Mouse (Mus musculus) cerebral cortex, adult 2 months (tissue): ENCODE measurements around the gene Asic5.

Source experiments
- WGBS: fragments of 180-500 bp; shearing (Covaris S2); methylation state at CpG from one replicate; pipeline ENCODE4 v1.1.7; 2018; 5-methylcytosine and 5-hydroxymethylcytosine counted together

Gene Asic5

DNA sequence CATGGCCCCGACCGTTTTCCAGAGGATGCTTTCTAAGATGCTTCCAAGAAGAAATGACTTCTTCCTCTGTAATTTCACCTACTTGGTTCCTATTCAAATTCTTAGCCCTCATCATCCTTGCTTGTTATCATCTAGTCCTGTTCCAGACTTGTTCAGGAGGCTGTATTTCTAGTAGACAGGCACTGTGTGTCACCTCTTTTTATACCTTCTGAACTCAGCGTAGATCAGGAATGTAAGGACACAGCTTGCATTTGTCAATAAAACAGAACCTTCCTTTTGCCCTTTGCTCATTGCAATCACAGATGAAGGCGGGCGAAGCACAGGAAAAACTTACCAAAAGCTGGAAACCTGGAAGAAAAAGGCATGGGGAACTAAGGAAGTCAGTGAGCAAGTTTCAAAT, at the start of gene Asic5:
TSS of gene Asic5 (plus strand) at position 301 of the 400 bp plus-strand sequence.
- WGBS = 92% methylated on average over 5 of the region's 5 CpGs

DNA sequence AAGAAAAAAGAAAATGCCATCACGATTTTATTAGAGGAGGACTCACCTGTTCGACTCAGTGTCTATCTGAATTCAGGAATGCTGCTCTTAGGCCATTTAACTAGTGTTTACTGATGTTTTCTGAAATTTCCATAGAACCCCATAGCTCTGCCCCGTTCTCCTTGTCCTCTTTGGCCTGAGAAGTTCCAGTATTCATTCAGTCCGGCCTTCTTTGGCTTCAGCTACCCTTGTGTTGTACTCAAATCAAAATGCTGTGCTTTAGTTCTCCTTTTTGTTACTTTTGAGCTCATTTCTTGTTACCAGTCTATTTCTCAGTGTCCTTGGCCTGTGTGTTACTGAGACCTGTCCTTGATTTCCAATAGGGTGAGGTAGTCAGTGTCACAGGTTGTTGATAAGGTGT, 48.7 kb upstream of the Asic5 start:
- 70% methylated on average over 4 of the region's 4 CpGs for WGBS

DNA sequence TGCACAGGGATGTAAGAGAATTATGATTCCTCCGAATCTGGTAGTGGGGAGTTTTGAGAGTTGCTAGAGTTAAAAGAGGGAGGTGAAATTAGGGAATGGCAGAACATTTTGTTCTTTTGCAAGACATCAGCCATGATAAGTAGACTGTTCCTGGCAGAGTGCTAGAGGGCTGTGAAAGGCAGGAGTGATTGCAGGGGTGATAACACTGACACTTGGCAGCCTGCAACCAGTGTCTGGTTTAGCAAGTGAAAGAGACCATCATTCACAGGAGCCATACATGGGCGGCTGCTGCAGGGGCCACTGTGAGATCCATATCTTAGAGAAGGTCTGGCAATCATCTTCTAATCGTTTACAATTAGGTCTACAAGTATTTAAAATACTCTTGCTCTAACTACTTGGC, 43.2 kb upstream of the Asic5 start:
- WGBS = 84% methylated on average over 3 of the region's 3 CpGs

DNA sequence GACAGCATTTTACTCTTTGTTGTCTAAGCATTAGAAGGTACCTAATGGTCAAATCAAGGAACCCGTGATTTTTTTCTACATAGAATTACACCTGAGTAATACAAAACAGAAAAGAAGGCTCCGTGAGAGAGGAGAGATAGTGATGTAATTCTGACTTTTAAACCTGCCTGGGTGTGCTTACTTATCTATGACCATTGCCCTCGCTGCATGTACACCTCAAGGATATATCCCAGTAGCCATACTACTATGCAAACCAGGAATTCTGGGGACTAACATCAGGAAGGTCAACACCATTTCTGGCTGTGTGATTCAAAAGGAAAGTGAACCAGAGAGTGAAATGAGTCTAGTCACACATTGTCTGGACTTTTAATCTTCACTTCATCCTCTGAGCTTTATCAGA, 39.7 kb upstream of the Asic5 start:
- WGBS = 97% methylated on average over 3 of the region's 3 CpGs

DNA sequence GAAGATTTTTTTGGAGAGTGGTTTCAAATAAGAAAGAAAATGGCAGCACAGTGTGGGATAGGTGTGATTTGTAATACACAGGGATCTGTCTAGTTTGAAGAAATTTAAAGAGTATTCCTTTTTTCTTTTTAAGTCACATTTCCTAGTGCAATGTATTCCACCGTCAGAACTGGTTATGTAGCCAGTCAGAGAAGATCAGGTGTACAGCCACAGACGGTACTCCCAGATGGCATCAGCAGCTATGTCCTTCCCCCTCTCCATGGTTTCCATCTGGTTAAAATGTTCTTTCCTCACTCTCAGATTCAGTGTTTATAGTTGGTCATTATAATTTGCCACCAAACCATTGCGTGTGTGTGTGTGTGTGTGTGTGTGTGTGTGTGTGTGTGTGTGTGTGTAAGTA, 39.0 kb upstream of the Asic5 start:
- 58% methylated on average over 3 of the region's 3 CpGs for WGBS

DNA sequence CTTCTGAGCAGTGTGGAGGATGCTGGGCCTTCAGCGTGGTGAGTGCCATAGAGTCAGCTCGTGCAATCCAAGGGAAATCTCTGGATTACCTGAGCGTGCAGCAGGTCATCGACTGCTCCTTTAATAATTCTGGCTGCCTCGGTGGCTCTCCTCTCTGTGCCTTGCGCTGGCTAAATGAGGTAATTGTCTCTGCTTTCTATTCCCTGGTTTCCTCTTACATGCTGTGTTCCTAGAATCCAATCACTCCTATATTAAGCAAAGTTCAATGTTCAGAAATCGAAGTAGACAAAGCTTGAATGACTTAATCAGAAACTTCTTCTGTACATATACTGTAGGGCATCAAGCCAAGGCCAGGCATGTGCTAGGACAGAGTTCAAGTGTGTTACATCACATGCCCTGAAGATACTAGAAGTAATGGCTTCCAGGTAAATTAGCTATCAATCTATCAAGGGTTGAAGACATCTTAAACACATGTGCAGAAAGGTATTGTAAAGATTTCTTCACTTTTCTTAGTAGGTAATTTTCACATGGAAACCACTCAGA, 37.2 kb upstream of the Asic5 start:
- 96% methylated on average over 7 of the region's 7 CpGs for WGBS

DNA sequence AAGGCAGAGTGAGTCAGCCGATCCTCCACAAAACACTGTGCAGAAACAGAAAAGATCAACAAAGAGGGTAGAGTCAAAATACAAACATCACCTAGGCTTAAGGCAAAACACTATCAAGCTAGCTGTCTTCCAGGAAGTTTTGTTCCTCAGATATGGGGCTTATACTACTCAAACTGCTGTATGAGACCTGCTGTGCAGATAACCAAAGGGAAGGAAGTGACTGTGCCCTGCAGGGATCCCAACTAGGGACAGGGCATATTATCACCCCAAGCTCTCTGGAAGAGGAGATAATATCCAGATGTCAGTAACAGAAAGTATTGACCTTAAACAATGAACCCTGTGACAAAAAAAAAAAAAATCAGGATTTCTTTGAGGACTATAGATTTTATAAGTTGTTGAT, 33.0 kb upstream of the Asic5 start:
- 76% methylated on average over 1 of the region's 1 CpGs for WGBS

DNA sequence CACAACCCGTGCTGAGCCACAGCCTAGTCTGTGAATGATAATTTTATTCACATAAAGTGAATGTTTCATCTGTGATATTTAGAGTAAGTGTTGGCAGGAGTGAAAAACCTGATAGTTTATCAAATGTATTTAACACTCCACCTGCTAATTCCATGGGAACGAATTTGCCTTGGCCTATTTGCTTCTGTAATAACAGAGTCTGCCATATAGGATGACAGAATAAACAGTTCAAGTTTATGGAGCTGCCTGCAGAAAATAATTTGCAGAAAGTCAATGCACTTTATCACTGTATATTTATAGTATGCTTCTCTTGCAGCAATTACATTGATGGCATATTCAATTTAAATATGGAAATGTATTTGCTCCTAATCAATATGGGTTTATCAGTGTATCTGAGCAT, 30.3 kb upstream of the Asic5 start:
- 65% methylated on average over 2 of the region's 2 CpGs for WGBS

DNA sequence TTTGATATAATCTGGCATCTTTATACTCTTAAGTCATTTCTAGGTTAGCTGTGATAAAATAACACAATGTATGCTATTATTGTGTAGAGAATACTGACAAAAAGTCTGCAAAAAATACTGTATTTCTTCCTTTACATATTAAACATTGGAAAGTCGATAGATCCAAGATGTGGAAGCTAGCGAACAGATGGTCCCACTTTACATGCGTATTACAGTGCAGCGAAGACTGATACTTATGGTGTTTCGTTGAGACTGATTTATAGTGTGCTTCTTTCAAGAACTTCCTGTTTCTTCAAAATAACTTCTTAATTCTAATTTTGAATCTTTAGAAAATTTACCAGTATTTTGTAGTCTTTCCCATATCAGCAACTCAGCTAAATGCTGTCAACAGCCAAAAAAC, 24.6 kb upstream of the Asic5 start:
- WGBS = 70% methylated on average over 5 of the region's 5 CpGs

DNA sequence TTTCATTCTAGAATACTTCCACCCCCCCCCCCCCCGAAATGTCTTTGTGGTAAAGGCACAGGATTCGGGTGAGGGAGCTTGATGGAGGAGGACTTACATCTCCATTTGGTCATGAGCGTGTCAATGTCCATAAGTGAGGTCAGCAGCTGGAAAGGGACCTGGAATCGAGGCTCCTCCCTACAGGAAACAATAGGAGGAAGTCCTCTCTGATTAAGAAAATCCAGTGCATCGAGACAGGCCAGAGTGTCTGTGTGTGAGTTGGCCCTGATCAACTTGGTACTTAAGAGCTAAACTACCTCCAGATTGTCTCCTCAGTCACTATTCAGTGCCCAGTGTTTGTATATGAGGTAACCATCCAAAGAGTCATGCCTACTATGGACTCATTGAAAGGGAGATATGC, 20.8 kb upstream of the Asic5 start:
- WGBS = 86% methylated on average over 5 of the region's 5 CpGs

DNA sequence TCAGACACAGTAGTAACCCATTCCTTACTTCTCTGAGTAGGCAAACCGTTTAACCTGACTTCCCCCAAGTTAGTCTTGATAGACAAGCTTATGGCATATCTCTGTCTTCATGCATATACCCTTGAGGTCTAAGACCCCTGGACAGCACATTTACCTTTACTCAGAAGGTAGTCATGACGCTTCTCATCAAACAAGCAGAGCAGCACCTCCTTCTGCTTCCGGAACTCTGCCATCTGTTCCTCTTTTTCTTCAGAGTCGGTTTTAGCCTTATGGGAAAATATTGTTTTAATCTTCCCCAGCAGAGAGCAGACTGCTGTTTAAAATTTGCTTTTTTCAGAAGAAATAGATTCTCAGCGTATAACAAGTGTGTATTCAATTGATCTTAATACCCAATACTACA, 18.3 kb upstream of the Asic5 start:
- WGBS = 43% methylated on average over 5 of the region's 5 CpGs

DNA sequence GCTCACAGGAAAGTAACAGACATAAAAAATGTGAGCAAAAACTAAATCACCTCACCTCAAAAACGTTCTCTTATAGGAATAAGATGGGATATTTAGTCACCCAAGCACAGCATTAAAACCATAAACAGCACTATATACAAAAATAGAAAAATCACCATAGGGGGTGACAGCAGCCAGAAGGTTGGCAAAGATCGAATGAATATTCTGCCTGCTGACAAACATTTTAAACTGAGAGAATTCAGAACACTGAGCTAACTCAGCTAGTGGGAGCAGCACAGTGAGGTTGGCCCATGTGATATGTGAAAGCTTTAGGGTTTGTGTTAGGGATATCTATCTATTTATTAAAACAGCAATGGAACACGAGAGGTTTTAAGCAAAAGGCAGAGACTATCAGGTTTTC, 17.5 kb upstream of the Asic5 start:
- 54% methylated on average over 3 of the region's 3 CpGs for WGBS

DNA sequence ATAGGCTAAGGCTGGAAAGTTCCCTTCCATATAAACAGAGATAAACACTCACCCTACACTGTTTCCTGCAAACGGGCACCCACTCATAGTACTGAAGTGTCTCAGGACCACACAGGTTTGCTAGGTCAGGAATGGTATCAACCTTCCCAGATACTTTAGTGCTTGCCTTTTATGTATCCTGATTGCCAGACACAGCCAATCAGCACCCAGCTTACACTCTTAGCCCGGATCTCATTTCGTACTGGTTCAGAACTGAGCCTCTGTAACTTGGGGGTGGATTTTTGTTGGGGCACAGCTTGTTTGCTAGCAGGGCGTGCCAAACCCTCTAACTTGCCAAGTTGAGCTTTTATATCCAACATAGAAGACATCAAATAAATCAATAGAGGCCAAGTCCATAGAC, 6.5 kb upstream of the Asic5 start:
- WGBS = 58% methylated on average over 4 of the region's 4 CpGs

DNA sequence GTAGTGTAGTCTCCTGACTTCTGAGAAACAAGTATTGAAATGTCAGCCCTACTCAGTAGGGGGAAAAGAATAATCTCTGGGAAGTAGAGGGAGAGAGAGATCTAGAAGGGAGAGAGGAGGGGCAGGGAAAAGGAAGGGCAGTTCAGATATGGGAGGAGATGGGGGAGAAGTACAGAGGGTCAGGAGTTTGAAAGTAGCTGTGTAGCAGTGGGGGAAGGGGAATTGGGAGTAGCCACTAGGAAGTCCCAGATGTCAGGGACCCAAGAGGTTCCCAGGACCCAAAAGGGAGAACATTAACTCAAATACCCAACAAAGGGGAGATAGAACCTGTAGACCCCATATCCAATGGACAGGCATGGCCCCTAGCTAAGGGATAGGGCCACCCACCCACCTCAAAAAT, 6.0 kb upstream of the Asic5 start, which contains the start of gene Tdo2:
TSS of gene Tdo2 (minus strand) at position 101 of the 400 bp plus-strand sequence.

DNA sequence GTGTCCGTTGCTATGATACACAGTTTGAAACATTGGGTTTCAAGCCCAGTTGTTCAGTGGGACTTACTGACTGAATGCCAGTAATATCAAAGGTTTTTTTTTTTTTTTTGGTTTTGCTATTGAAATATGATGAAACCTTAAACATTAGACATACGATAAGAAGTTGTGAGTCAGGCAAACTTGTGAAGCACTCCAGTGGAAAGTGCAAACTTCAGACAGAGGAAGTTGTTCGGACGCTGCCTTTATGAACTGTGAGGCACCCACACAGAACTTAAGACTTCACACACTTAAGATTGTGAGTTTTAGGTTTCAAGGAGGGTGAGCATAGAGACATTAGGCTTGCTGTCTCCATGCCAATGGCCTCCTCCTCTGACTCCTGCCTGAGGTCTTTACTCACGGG, 514 bp upstream of the Asic5 start:
- 91% methylated on average over 5 of the region's 5 CpGs for WGBS

DNA sequence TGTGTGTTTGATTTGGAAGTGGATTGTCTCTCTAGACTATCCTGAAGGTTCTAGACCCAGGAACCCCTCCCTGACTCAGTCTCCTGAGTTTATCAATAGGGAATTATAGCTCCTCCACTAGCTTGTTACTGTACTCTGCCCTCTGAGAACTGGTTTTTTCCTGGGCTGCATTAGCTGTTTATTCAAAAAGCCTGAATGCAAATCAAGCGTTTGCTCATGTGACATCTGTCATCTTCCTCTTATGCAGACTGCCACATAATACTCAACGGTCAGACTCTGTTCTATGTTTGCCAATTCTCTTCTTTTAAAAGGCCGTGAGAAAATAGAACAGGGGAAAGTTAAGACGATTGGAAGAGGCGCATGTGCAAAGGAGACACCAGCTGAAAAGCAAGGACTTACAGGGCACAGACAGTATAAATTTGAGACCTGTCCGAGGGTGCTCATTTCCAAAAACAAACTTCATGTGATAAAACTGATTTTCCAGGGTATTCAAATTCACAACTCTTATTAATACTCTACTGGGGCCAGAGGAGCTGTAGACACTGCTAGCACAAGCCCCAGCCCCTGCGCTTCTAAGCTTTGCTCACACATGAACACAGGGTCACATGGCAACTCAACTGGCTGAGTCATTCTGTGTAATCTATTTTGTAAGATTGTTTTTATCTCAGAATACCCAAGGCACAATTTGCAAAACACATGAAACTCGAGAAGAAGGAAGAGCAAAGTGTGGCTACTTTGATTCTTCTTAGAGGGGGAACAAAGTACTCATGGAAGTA, 1.2 kb downstream of the Asic5 start:
- WGBS = 65% methylated on average over 8 of the region's 8 CpGs

DNA sequence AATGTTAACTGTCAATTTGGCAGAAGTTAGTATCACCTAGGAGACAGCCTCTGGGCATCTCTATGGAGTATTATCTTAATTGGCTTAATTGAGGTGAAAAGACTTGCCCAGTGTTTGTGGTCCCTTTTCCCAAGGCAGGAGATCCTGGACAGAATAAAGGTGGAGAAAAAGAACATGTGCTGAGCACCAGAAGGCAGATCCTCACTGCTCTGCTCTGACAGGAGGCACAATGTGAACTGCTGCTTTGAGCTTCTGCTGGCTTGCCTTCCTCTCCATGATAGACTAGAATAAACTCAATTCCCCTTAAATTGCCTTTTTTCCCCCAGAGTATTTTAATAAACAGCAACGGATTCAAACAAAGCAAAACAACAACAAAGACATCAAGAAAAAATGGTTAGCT, 3.0 kb downstream of the Asic5 start:
- 35% methylated on average over 1 of the region's 1 CpGs for WGBS

DNA sequence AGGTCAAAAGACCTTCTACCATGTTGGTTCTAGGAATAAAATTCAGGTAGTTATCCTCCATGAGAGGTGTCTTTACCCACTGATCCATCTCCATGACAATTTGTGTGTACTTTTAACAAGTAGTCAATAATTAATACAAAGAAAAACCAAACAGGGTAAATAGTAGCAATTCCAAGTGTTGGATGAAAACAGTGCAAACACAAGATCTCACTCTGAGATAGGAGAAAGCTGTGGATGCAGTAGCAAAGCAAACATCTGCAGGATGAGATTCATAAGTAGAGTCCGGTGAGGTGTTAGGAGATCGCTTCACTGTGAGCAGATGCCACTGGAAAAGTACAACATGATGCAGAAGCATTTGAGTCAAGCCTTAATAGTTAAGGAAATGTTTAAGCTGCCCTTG, 4.0 kb downstream of the Asic5 start:
- 97% methylated on average over 2 of the region's 2 CpGs for WGBS

DNA sequence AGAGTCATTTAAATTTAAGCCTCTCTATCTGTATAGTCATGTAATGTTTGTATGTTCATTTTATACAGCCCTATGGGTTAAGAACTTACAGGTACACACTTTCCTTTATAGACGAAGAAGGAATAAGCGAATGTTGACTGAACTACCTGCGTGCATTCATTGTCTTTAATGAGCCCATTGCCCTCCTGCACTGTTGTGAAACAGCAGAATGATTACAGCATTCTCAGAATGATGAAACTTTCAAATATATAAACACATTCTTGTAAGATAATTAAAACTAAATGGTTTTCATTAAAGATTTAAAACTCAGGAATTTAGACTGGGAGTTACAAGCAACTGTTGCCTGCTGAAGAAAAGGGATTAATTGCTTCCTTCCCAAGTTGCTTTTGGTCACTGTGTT, 5.5 kb downstream of the Asic5 start:
- 95% methylated on average over 3 of the region's 3 CpGs for WGBS

DNA sequence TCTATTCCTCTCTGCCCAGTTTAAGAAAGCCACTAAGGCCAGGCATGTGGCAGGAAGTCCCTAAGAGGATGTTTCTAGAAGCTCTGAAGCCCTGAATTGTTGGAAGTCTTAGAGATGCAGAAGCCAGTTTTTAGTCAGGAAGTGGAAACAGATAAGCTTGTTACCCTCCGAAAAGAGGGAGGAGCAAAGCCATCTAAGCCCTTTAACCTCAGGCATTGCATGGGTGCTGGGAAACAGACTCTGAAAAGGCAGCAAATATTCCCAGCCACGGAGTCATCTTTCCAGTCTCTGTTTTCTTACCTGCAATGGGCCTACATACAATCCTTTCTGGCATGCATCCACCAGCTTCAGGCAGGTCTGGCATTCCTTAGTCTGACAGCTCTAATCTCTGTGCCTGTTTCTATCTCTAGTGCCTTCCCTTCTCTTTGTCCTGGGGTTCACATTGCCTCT, 7.6 kb downstream of the Asic5 start:
- WGBS = 57% methylated on average over 2 of the region's 2 CpGs

DNA sequence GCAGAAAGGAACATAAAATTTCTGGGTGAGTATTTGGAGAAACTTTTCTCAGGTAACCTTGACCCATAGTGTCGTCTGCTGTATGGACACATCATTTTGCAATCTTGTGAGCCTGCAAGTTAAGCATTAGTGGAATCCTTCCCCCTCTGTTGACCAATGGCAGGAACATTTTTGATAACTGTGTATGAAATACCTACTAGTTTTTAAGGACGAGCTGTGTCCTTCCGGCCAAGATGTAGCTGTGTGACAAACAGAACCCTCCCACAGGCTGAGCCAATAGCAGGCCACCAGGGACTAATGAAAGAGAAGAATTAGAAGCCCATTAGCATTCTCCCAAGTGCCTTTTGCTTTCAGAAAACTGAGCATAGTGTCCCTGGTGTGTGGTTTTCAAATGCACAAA, 8.4 kb downstream of the Asic5 start:
- WGBS = 78% methylated on average over 3 of the region's 3 CpGs

DNA sequence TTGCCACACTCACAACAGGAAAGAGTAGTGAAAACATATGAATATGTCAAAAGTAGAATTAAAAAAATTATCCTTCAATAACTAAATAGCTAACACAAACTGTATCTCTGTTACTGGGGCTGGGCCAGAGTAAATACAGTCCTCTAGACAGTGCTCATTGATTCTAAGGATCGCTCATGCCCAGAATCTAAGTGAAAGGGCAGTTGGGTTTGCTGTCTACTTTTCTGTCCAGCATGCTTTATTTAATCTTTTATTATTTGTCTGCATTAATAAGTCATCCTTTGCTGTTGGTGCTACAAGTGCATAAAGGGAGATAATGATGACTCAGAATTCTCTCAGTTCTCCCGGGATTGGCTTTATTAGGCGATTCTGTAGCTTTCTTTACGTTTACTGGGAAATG, 13.3 kb downstream of the Asic5 start:
- WGBS = 38% methylated on average over 4 of the region's 4 CpGs

DNA sequence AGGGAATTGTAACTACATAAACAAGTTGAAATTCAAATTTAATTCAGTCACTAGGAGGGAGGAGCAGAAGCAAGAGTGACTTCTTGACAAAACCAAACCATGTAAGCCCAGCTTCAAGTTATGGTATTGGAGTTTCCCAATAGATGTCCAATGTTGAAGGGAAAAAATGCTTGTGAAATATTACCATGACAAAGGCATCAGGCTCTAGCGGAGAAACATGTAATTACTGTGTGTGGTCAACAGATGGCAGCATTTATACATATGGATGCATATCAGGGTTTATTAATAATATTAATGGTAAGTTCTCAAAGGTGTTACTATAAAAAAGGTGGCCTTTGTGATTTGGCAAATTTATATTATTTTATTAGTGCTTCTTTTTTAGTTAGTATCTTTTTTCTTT, 13.9 kb downstream of the Asic5 start:
- WGBS = 2% methylated on average over 1 of the region's 1 CpGs

DNA sequence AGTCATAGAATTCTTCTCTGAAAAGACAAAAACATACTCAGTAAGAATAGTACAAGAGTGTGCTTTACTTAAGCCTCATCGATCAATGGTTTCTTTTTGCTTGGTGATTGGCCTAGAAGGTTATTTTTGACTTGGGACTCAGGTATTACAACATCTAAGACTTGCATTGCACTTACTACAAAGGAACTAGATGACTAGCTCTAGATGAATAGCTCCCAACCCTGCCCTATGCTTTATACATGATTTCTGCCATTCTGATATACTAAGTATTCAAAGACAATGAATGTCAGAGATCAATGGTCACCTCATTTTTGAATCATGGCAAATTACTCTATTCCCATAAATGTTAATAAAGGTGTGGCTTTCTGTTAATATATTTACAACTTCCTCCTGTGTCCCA, 24.9 kb downstream of the Asic5 start:
- WGBS = 91% methylated on average over 1 of the region's 1 CpGs
